ENCODE assay signal across 8 mouse cellular contexts in the genomic region with DNA sequence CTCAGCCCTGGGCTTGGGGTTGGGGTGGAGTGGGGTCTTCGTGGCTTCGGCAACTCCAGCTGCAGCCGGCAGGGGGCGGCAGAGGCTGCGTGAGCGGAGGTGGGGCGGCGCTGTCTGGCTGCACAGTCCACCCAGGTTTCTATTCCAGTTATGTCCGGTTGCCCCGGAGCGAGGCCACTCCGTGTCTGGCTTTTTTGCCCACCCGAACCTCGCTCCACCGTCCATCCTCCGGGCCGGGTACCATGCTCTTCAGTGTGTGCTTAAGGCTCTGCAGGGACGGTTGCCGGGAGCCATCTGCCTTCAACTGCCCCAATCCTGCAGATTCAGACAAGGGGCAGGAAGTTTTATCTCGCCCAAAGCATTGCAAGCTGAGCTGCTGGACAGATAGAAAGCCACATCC. TPM values are rescaled to one million over a fixed set of nuclear protein-coding genes. Genes with fewer than 3 reads are reported as not detected.
A peak's percentile ranks its signal among the peaks of the same experiment; 100 is the strongest.
DNase-seq lines count a peak whose midpoint lies in the region; ATAC-seq and TF ChIP-seq lines count a peak whose summit lies in the region.

No protein-coding gene starts in this region.

- H3K9me3 ChIP-seq in forebrain, embryonic 16.5 days (ENCODE audit: control insufficient read depth, low read length), result no peaks in the 10 kb centered on the region

- DNase-seq in MN1 (ENCODE audit: low spot score), result peak; percentile 79
- peak; percentile 27 to 55 for DNase-seq in cerebellum, adult 2 months
- DNase-seq in heart, postnatal 36 days, result peak; percentile 56 to 66
- DNase-seq in layer of hippocampus, postnatal 14 days (ENCODE audit: low spot score in 2 of 2), result peak; percentile 42 to 56
- peak; percentile 61 for DNase-seq in lung, postnatal 10 days
- peak; percentile 17 for DNase-seq in ovary, postnatal 10 days (ENCODE audit: low spot score)
- peak; percentile 38 to 54 for DNase-seq in thymus, postnatal 36 days

- no peaks in the 10 kb centered on the region for H3K36me3 ChIP-seq in forebrain, embryonic 16.5 days (ENCODE audit: control insufficient read depth, insufficient read depth)

- WGBS in cerebellum, adult 2 months, result under 1% methylated on average over 20 of the region's 20 CpGs
- 2% methylated on average over 20 of the region's 20 CpGs for WGBS in forebrain, embryonic 16.5 days

- H3K27ac ChIP-seq in cerebellum, adult 2 months (ENCODE audit: insufficient read depth, low read length), result no peak overlapping the region
- H3K27ac ChIP-seq in forebrain, embryonic 16.5 days (ENCODE audit: low read length), result no peak overlapping the region

- H3K4me1 ChIP-seq in cerebellum, adult 2 months (ENCODE audit: control insufficient read depth, insufficient read depth, low read length), result no peaks in the 10 kb centered on the region
- no peaks in the 10 kb centered on the region; the same call in none of the 2 replicates for H3K4me1 ChIP-seq in forebrain, embryonic 16.5 days (replicated peaks; ENCODE audit: control insufficient read depth, insufficient read depth, low read length)

- H3K27me3 ChIP-seq in cerebellum, adult 2 months (ENCODE audit: control insufficient read depth, insufficient read depth, low read length), result no peaks in the 10 kb centered on the region
- H3K27me3 ChIP-seq in forebrain, embryonic 16.5 days (replicated peaks; ENCODE audit: control insufficient read depth, insufficient read depth, low read length), result 0 out of 2 replicates have a peak, but pooled peaks cover 3% of the 10 kb centered on the region

- ATAC-seq in forebrain, embryonic 16.5 days, result peak; percentile 77

- peak overlapping the region; percentile 22; the same call in 1 of the 2 replicates for H3K9ac ChIP-seq in forebrain, embryonic 16.5 days (replicated peaks; ENCODE audit: low read depth, low read length)

- intact Hi-C loops in heart, postnatal 36 days (cut with DNase I), result no loop called here

- TF ChIP-seq CTCF in cerebellum, adult 2 months (IDR thresholded peaks at IDR 0.05; ENCODE audit: borderline replicate concordance, insufficient read depth, low read depth, low read length), result peak; percentile 75

- H3K4me2 ChIP-seq in forebrain, embryonic 16.5 days (ENCODE audit: low read length), result peak overlapping the region; percentile 48

- H3K4me3 ChIP-seq in cerebellum, adult 2 months (replicated peaks; ENCODE audit: insufficient read depth, low read depth, low read length), result peak overlapping the region; percentile 64
- H3K4me3 ChIP-seq in forebrain, embryonic 16.5 days (replicated peaks; ENCODE audit: low read length), result peak overlapping the region; percentile 34

- TF ChIP-seq POLR2A in cerebellum, adult 2 months (IDR thresholded peaks at IDR 0.05; ENCODE audit: borderline replicate concordance, insufficient read depth, low read length), result no peak

RNA-seq across cellular contexts. Expression of a gene that starts 36.3 kb away (rescaled TPM):
- polyA plus RNA-seq in cerebellum, adult 2 months (2012; rRNA removed), result 29.4 and 30.6 TPM in 2 replicates
- 0.24 and 0.43 TPM in 2 replicates for polyA plus RNA-seq in forebrain, embryonic 16.5 days (2015; fragmentation: Nextera tagmentation; extraction: Ambion mirVana)
- not detected for total RNA-seq in heart, postnatal 36 days (2021)
- total RNA-seq in layer of hippocampus, postnatal 14 days (2021), result 1 to 10 TPM; 8.9 to 9.1 TPM

Comparison
In these comparisons a context has a peak if more than half of its experiments do, and no peak if none do; other contexts are left out.
1. DNase-seq: peak in every context shown above with its lines; median percentile 79 in MN1; 61 in heart, postnatal 36 days; 61 in lung, postnatal 10 days; 49 in layer of hippocampus, postnatal 14 days; 46 in thymus, postnatal 36 days; 41 in cerebellum, adult 2 months; 17 in ovary, postnatal 10 days.
2. RNA of a gene that starts 36.3 kb away (total RNA-seq): 8.9 to 9.1 TPM in layer of hippocampus, postnatal 14 days; not detected in heart, postnatal 36 days; every median in the first group is over 4 times any median in the second.